8 mouse cellular contexts compared by ENCODE assay signal in the genomic region with DNA sequence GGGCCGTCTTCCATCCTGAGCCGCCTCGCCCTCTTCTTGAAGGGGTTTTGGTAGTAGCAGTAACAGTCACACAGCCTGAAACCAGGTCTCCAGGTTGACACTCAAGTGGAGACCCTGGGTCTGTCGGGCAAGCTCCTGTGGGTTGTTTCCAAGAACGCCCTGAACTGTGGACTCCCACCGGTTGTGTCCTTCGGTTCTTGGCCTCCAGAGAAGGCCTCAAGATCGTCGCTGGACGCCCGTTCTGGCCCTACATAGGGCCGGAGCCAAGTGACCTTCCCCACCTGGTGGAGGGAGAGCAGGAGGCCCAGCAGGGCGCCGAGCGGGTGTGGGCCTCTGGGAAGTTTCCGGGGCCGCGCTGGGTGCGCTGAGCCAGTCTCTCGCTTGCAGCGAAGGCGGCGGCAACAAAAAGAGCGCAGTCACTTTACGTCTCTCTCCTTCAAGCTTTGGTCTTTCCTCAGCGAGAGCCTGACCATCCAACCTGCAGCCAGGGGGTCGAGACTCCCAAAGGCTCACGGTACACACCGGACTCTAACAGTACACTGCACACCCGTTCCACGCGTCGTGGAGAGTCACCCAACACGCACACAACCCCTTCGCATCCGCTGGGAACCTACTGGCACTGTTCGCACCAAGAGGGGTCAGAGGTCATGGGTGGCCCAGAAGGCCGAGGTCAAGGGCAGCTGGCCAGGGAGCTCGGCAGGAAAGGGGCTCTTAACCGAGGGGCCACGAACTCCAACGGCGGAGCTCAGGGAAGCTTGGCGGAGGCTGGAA. TPM values are rescaled to one million over a fixed set of nuclear protein-coding genes. Genes with fewer than 3 reads are reported as not detected.
DNase-seq lines count a peak whose midpoint lies in the region; ATAC-seq lines count a peak whose summit lies in the region.

No protein-coding gene starts in this region.

- H3K4me2 ChIP-seq in neural tube, embryonic 13.5 days, result peak overlapping the region; percentile 65

- H3K27me3 ChIP-seq in heart, embryonic 10.5 days (ENCODE audit: insufficient read depth, poor library complexity, severe bottlenecking), result peaks cover 94% of the 10 kb centered on the region
- peaks cover 61% of the 10 kb centered on the region for H3K27me3 ChIP-seq in limb, embryonic 10.5 days (ENCODE audit: low read depth, poor library complexity, severe bottlenecking)
- H3K27me3 ChIP-seq in neural tube, embryonic 13.5 days, result peaks cover 98% of the 10 kb centered on the region

- H3K4me3 ChIP-seq in heart, embryonic 10.5 days, result peak overlapping the region; percentile 84
- peak overlapping the region; percentile 97 for H3K4me3 ChIP-seq in limb, embryonic 10.5 days
- peak overlapping the region; percentile 48 for H3K4me3 ChIP-seq in neural tube, embryonic 13.5 days

- DNase-seq in lung, adult 18-20 months, result peak; percentile 20 to 32
- DNase-seq in lung, postnatal 14 days, result no peak
- no peak for DNase-seq in heart, embryonic 10.5 days (ENCODE audit: low spot score)
- DNase-seq in limb, embryonic 10.5 days (ENCODE audit: low spot score), result peak; percentile 66
- no peak for DNase-seq in spleen, postnatal 36 days (ENCODE audit: low spot score in 2 of 2)
- no peak for DNase-seq in spleen, adult 12 weeks (ENCODE audit: low spot score)
- no peak for DNase-seq in cerebellum, postnatal 25 days

- no peaks in the 10 kb centered on the region for H3K36me3 ChIP-seq in heart, embryonic 10.5 days
- H3K36me3 ChIP-seq in limb, embryonic 10.5 days, result peaks cover 43% of the 10 kb centered on the region
- no peaks in the 10 kb centered on the region for H3K36me3 ChIP-seq in neural tube, embryonic 13.5 days

- H3K9me3 ChIP-seq in heart, embryonic 10.5 days, result no peaks in the 10 kb centered on the region
- no peaks in the 10 kb centered on the region for H3K9me3 ChIP-seq in limb, embryonic 10.5 days (replicated peaks)
- no peaks in the 10 kb centered on the region for H3K9me3 ChIP-seq in neural tube, embryonic 13.5 days

- 6% methylated on average over 44 of the region's 44 CpGs for WGBS in heart, embryonic 10.5 days
- WGBS in limb, embryonic 10.5 days, result 2% methylated on average over 44 of the region's 44 CpGs
- 8% methylated on average over 44 of the region's 44 CpGs for WGBS in neural tube, embryonic 13.5 days

- peak overlapping the region; percentile 81 for H3K9ac ChIP-seq in neural tube, embryonic 13.5 days

- peak overlapping the region; percentile 93 for H3K27ac ChIP-seq in heart, embryonic 10.5 days
- peak overlapping the region; percentile 99 for H3K27ac ChIP-seq in limb, embryonic 10.5 days
- peak overlapping the region; percentile 81; the same call in 1 of the 2 replicates for H3K27ac ChIP-seq in neural tube, embryonic 13.5 days (replicated peaks)

- ATAC-seq in neural tube, embryonic 13.5 days (ENCODE audit: low read depth), result no peak

- peaks cover 78% of the 10 kb centered on the region for H3K4me1 ChIP-seq in heart, embryonic 10.5 days
- H3K4me1 ChIP-seq in limb, embryonic 10.5 days, result peaks cover 87% of the 10 kb centered on the region
- peaks cover 74% of the 10 kb centered on the region for H3K4me1 ChIP-seq in neural tube, embryonic 13.5 days (replicated peaks)

RNA-seq across cellular contexts. Expression of gene Prdm16, which starts 2.0 kb away (rescaled TPM):
- 13.9 and 16.8 TPM in 2 replicates for polyA plus RNA-seq in heart, embryonic 10.5 days (2016; fragmentation: Nextera tagmentation; extraction: Ambion mirVana)
- 67.4 and 93.9 TPM in 2 replicates for polyA plus RNA-seq in limb, embryonic 10.5 days (2016; fragmentation: Nextera tagmentation; extraction: Ambion mirVana)
- polyA plus RNA-seq in neural tube, embryonic 13.5 days (2015; fragmentation: Nextera tagmentation; extraction: Ambion mirVana), result 10.0 and 12.4 TPM in 2 replicates

RNA-seq across cellular contexts. Expression of gene Actrt2, which starts 33.0 kb away (rescaled TPM):
- polyA plus RNA-seq in heart, embryonic 10.5 days (2016; fragmentation: Nextera tagmentation; extraction: Ambion mirVana), result not detected in 2 replicates
- polyA plus RNA-seq in limb, embryonic 10.5 days (2016; fragmentation: Nextera tagmentation; extraction: Ambion mirVana), result not detected in 2 replicates
- not detected in 2 replicates for polyA plus RNA-seq in neural tube, embryonic 13.5 days (2015; fragmentation: Nextera tagmentation; extraction: Ambion mirVana)

Comparison
In these comparisons a context has a peak if more than half of its experiments do, and no peak if none do; other contexts are left out.
1. DNase-seq: peak in lung, adult 18-20 months (2 of 2) and limb, embryonic 10.5 days (single experiment); none in lung, postnatal 14 days (single experiment), heart, embryonic 10.5 days (single experiment), spleen, postnatal 36 days (0 of 2), spleen, adult 12 weeks (single experiment) and cerebellum, postnatal 25 days (0 of 2).
2. Peak in every context shown above with its lines, with median percentiles within 50 percentile points of each other: H3K27ac ChIP-seq and H3K4me3 ChIP-seq.